Mouse (Mus musculus) layer of hippocampus, postnatal 36 days (tissue): ENCODE results near the gene Ppp4c. TPM values are rescaled to one million over a fixed set of nuclear protein-coding genes. Genes with fewer than 3 reads are reported as not detected.
"Not testable (repeated sequence)": the region's sequence is repeated elsewhere in the genome, so short reads cannot be mapped to it uniquely, and the experiment has no call there.

Source experiments
- DNase-seq, 2 experiments: peaks; one replicate each; pipeline ENCODE4 v3.0.0; 2022
- total RNA-seq, 2 experiments: library from RNA; stranded (reverse); gene quantifications; 2 replicates each; pipeline ENCODE4 v1.2.3; 2021

The Ppp4c gene
- total RNA-seq, 2 experiments from 2014 or later = 54.3 to 59.5 TPM

GRCm38 (mm10) chr7:126779983-126780970 is 12.0 kb downstream of the Ppp4c start:
- DNase-seq = peak; percentile 77 to 80

GRCm38 (mm10) chr7:126779101-126779500 is 13.2 kb downstream of the Ppp4c start:
- DNase-seq = not testable (repeated sequence)

GRCm38 (mm10) chr7:126778147-126778546 is 14.1 kb downstream of the Ppp4c start:
- DNase-seq = no peak

GRCm38 (mm10) chr7:126777476-126777875 is 14.8 kb downstream of the Ppp4c start:
- no peak for DNase-seq

GRCm38 (mm10) chr7:126776598-126777057 is 15.7 kb downstream of the Ppp4c start, which contains the start of gene Ypel3:
Ypel3 (plus strand) TSS chr7:126776955.
- DNase-seq = peak; percentile 95

- DNase-seq = no peak
Measured at GRCm38 (mm10) chr7:126775978-126776234, 16.4 kb downstream of the Ppp4c start.

GRCm38 (mm10) chr7:126775185-126775977 is 16.9 kb downstream of the Ppp4c start:
- no peak for DNase-seq

GRCm38 (mm10) chr7:126774463-126774862 is 17.8 kb downstream of the Ppp4c start:
- DNase-seq = no peak

- no peak for DNase-seq
Measured at GRCm38 (mm10) chr7:126773351-126773750, 18.9 kb downstream of the Ppp4c start.

GRCm38 (mm10) chr7:126770784-126771183 is 21.5 kb downstream of the Ppp4c start:
- DNase-seq = no peak

GRCm38 (mm10) chr7:126767001-126767400 is 25.3 kb downstream of the Ppp4c start:
- no peak for DNase-seq

GRCm38 (mm10) chr7:126766201-126766600 is 26.1 kb downstream of the Ppp4c start, which contains the start of gene Gdpd3:
Gdpd3 (plus strand) TSS chr7:126766334.
- no peak for DNase-seq

- DNase-seq = no peak
Measured at GRCm38 (mm10) chr7:126765540-126765939, 26.8 kb downstream of the Ppp4c start.

GRCm38 (mm10) chr7:126762471-126763008 is 29.8 kb downstream of the Ppp4c start:
- DNase-seq = peak; percentile 65 to 68

- no peak for DNase-seq
Measured at GRCm38 (mm10) chr7:126761529-126762067, 30.7 kb downstream of the Ppp4c start.

GRCm38 (mm10) chr7:126760956-126761355 is 31.3 kb downstream of the Ppp4c start:
- DNase-seq = no peak

GRCm38 (mm10) chr7:126760391-126760802 is 31.9 kb downstream of the Ppp4c start:
- peak in 1 of 2 experiments; percentile 32 for DNase-seq

GRCm38 (mm10) chr7:126759672-126760390 is 32.5 kb downstream of the Ppp4c start:
- DNase-seq = no peak

GRCm38 (mm10) chr7:126759050-126759671 is 33.1 kb downstream of the Ppp4c start, which contains the start of gene Mapk3:
Mapk3 (plus strand) TSS chr7:126759601.
- DNase-seq = peak; percentile 83 to 84

GRCm38 (mm10) chr7:126758539-126758938 is 33.8 kb downstream of the Ppp4c start:
- no peak for DNase-seq

GRCm38 (mm10) chr7:126754866-126755265 is 37.4 kb downstream of the Ppp4c start:
- peak; percentile 47 to 73 for DNase-seq
